In genomic region chr3:95349491-95349890, GRCm38 (mm10) we compare ENCODE assay signal across 10 mouse cellular contexts. TPM values are rescaled to one million over a fixed set of nuclear protein-coding genes. Genes with fewer than 3 reads are reported as not detected.
DNase-seq lines count a peak whose midpoint lies in the region; ATAC-seq and TF ChIP-seq lines count a peak whose summit lies in the region.
"Had no signal": no experiment of that assay in that cellular context is flagged by ENCODE, and none has a peak within 500 bp of the region (broad histone marks: within the 10 kb centered on the region; RNA-seq: fewer than 3 reads in every experiment).

No protein-coding gene starts in this region.

- no peak overlapping the region for H3K27ac ChIP-seq in layer of hippocampus, adult 2 months

- peak; percentile 11 for DNase-seq in adrenal gland, postnatal 14 days
- no peak for DNase-seq in adrenal gland, postnatal 4 days (ENCODE audit: low spot score in 2 of 2)
- DNase-seq in layer of hippocampus, adult 2 months (ENCODE audit: low spot score in 2 of 2): no peak
- no peak for DNase-seq in layer of hippocampus, postnatal 10 days (ENCODE audit: low spot score in 2 of 2)
- peak; percentile 49 for DNase-seq in T-cell, adult 2 months (ENCODE audit: low spot score)
- no peak for DNase-seq in frontal cortex, postnatal 25 days (ENCODE audit: low spot score in 2 of 2)
- no peak for DNase-seq in spleen, postnatal 14 days (ENCODE audit: low spot score in 2 of 2)

- peak; percentile 48 for ATAC-seq in inflammation-experienced regulatory T-cells, adult 6 months

- TF ChIP-seq CTCF in layer of hippocampus, adult 2 months (conservative IDR thresholded peaks at IDR 0.05): peak; percentile 78

- H3K4me3 ChIP-seq in layer of hippocampus, adult 2 months: no peak overlapping the region

RNA-seq across cellular contexts. Expression of gene Setdb1, which starts 7.5 kb away (rescaled TPM):
- 27.1 and 28.0 TPM in 2 replicates for total RNA-seq in adrenal gland, postnatal 14 days (2021)
- 10 to 100 TPM; 39.0 to 41.1 TPM for total RNA-seq in adrenal gland, postnatal 4 days (2021)
- total RNA-seq in layer of hippocampus, adult 2 months (2021): 10 to 100 TPM; 37.7 to 39.2 TPM
- total RNA-seq in layer of hippocampus, postnatal 10 days (2021): 10 to 100 TPM; 46.0 to 47.1 TPM
- 10 to 100 TPM; 16.9 to 24.2 (median 18.5) TPM for polyA plus RNA-seq in inflammation-experienced regulatory T-cells, adult 6 months (2017; shearing (Covaris generic))

RNA-seq across cellular contexts. Expression of gene Cers2, which starts 34.9 kb away (rescaled TPM):
- total RNA-seq in adrenal gland, postnatal 14 days (2021): 181 and 196 TPM in 2 replicates
- total RNA-seq in adrenal gland, postnatal 4 days (2021): 100 to 1,000 TPM; 145 to 147 TPM
- 10 to 100 TPM; 53.1 to 63.3 TPM for total RNA-seq in layer of hippocampus, adult 2 months (2021)
- 10 to 100 TPM; 45.4 to 46.6 TPM for total RNA-seq in layer of hippocampus, postnatal 10 days (2021)
- polyA plus RNA-seq in inflammation-experienced regulatory T-cells, adult 6 months (2017; shearing (Covaris generic)): 100 to 1,000 TPM; 151 to 215 (median 154) TPM

RNA-seq across cellular contexts. Expression of gene Anxa9, which starts 42.5 kb away (rescaled TPM):
- total RNA-seq in adrenal gland, postnatal 14 days (2021): 1.1 and 1.6 TPM in 2 replicates
- 1 to 10 TPM; 1.1 to 1.3 TPM for total RNA-seq in adrenal gland, postnatal 4 days (2021)
- total RNA-seq in layer of hippocampus, adult 2 months (2021): 1 to 10 TPM; 1.5 TPM
- under 1 TPM; 0.65 to 0.75 TPM for total RNA-seq in layer of hippocampus, postnatal 10 days (2021)
- under 1 TPM; 0.64 to 0.92 (median 0.91) TPM for polyA plus RNA-seq in inflammation-experienced regulatory T-cells, adult 6 months (2017; shearing (Covaris generic))

RNA-seq across cellular contexts. Expression of gene 4930558C23Rik, which starts 53.1 kb away (rescaled TPM):
- total RNA-seq in adrenal gland, postnatal 14 days (2021): not detected in 2 replicates
- not detected for total RNA-seq in adrenal gland, postnatal 4 days (2021)
- not detected for total RNA-seq in layer of hippocampus, adult 2 months (2021)
- total RNA-seq in layer of hippocampus, postnatal 10 days (2021): not detected
- polyA plus RNA-seq in inflammation-experienced regulatory T-cells, adult 6 months (2017; shearing (Covaris generic)): not detected
- total RNA-seq: left cerebral cortex, postnatal 14 days had no signal
- polyA plus RNA-seq: stomach, embryonic 14.5 days had no signal

Comparison
In these comparisons a context has a peak if more than half of its experiments do, and no peak if none do; other contexts are left out.
1. DNase-seq: peak in adrenal gland, postnatal 14 days (single experiment) and T-cell, adult 2 months (single experiment); none in adrenal gland, postnatal 4 days (0 of 2), layer of hippocampus, adult 2 months (0 of 2), layer of hippocampus, postnatal 10 days (0 of 2), frontal cortex, postnatal 25 days (0 of 2) and spleen, postnatal 14 days (0 of 2).